Mouse (Mus musculus): ENCODE results near the gene Olfm1. TPM values are rescaled to one million over a fixed set of nuclear protein-coding genes. Genes with fewer than 3 reads are reported as not detected.
A peak's percentile ranks its signal among the peaks of the same experiment; 100 is the strongest.

The Olfm1 gene
- total RNA-seq, 2 experiments from 2014 or later = 7.3 to 9.5 TPM

DNA sequence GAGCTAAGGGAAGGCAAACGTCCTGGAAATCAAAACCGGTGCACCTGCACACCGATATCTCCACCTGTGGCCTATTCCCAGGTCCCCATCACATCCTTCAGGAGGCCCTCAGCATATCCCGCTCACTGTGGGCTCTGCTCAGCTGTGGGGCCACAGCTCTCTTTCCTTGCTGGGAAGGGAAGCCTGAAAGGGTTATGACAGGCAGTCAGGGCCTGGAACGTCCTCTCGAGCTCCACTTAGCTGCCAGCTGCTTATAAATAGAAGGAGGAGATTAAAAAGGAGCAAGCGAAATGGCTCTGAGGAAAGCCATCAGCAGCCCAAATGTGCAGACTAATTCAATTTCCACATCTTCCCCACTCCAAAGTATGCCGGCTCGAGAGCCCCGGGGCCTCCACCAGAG lies 86.1 kb downstream of the Olfm1 start:
- peak in 1 of 2 experiments; percentile 40 for DNase-seq
- intact Hi-C loops (cut with DNase I) = no loop called here

Other genes starting within 250 kb of the Olfm1 start
- gene Fcnb, start 108.1 kb upstream of the Olfm1 start, total RNA-seq (2021) = not detected

All from heart, postnatal 14 days (tissue).